16 mouse cellular contexts compared by ENCODE assay signal in genomic region chr5:101951918-101952317, GRCm38 (mm10).
"Had no signal": no experiment of that assay in that cellular context is flagged by ENCODE, and none has a peak within 500 bp of the region (broad histone marks: within the 10 kb centered on the region; RNA-seq: fewer than 3 reads in every experiment).

No protein-coding gene starts in this region.

- ATAC-seq: lung, postnatal 0 days; midbrain, embryonic 13.5 days; midbrain, embryonic 15.5 days had no signal

- DNase-seq: lung, adult 2 months; lung, postnatal 14 days; lung, postnatal 36 days; right cerebral cortex, postnatal 14 days; thymus, adult 2 months; thymus, postnatal 25 days; thymus, postnatal 4 days had no signal

- H3K27ac ChIP-seq: lung, embryonic 15.5 days; macrophage; midbrain, embryonic 13.5 days; midbrain, embryonic 15.5 days; neural tube, embryonic 12.5 days; stomach, embryonic 15.5 days; stomach, postnatal 0 days had no signal

- H3K9me3 ChIP-seq: lung, embryonic 15.5 days; midbrain, embryonic 13.5 days; midbrain, embryonic 15.5 days; neural tube, embryonic 12.5 days; stomach, embryonic 15.5 days had no signal

- H3K4me1 ChIP-seq: midbrain, embryonic 13.5 days; midbrain, embryonic 15.5 days; neural tube, embryonic 12.5 days; stomach, embryonic 15.5 days had no signal

- H3K9ac ChIP-seq: lung, embryonic 15.5 days; midbrain, embryonic 13.5 days; midbrain, embryonic 15.5 days; neural tube, embryonic 12.5 days; stomach, embryonic 15.5 days had no signal

- H3K4me3 ChIP-seq: lung, embryonic 15.5 days; megakaryocyte, embryonic 14.5 days; midbrain, embryonic 13.5 days; midbrain, embryonic 15.5 days; neural tube, embryonic 12.5 days; stomach, embryonic 15.5 days had no signal

- H3K27me3 ChIP-seq: lung, embryonic 15.5 days; megakaryocyte, embryonic 14.5 days; midbrain, embryonic 13.5 days; midbrain, embryonic 15.5 days; neural tube, embryonic 12.5 days; stomach, embryonic 15.5 days had no signal
